Mouse (Mus musculus): Measurements from ENCODE around the gene Ncam1. TPM values are rescaled to one million over a fixed set of nuclear protein-coding genes. Genes with fewer than 3 reads are reported as not detected.

Ncam1 gene
- 446 and 470 TPM in 2 replicates for polyA plus RNA-seq (2015; fragmentation: Nextera tagmentation; extraction: Ambion mirVana)

- Histone ChIP-seq H3K27me3 (0 out of 2 replicates have a peak, but pooled peaks cover 11% of the 10 kb centered on the region), H3K4me2 (peak within 1 kb of the TSS; percentile 81), H3K4me1 (replicated peaks) (peaks cover 29% of the 10 kb centered on the region), H3K36me3 (no peaks in the 10 kb centered on the region), H3K27ac (peak within 1 kb of the TSS; percentile 99), H3K9ac (peak within 1 kb of the TSS; percentile 100), H3K9me3 (no peaks in the 10 kb centered on the region), H3K4me3 (peak within 1 kb of the TSS; percentile 96)
- peak; percentile 79 for ATAC-seq (ENCODE audit: low FRiP score)
- under 1% methylated on average over 23 of the region's 23 CpGs for WGBS
Measured at GRCm38 (mm10) chr9:49798806-49799205, at the start of gene Ncam1. TSS of gene Ncam1 (minus strand) at chr9:49798925.

GRCm38 (mm10) chr9:49834013-49834412 is 35.3 kb upstream of the Ncam1 start:
- no peak overlapping the region for H3K4me2 ChIP-seq
- 100% methylated on average over 1 of the region's 1 CpGs for WGBS

GRCm38 (mm10) chr9:49827671-49828070 is 28.9 kb upstream of the Ncam1 start:
- Histone ChIP-seq H3K27ac (no peak overlapping the region), H3K9me3 (no peaks in the 10 kb centered on the region), H3K36me3 (no peaks in the 10 kb centered on the region), H3K9ac (no peak overlapping the region), H3K4me3 (no peak overlapping the region), H3K27me3 (no peaks in the 10 kb centered on the region), H3K4me2 (no peak overlapping the region), H3K4me1 (replicated peaks) (no peaks in the 10 kb centered on the region)
- 94% methylated on average over 8 of the region's 8 CpGs for WGBS
- ATAC-seq (ENCODE audit: low FRiP score) = no peak

More at GRCm38 (mm10) chr9:49834013-49834412, 35.3 kb upstream of the Ncam1 start:
- no peak overlapping the region for H3K4me3 ChIP-seq
- no peaks in the 10 kb centered on the region for H3K36me3 ChIP-seq
- H3K9ac ChIP-seq = no peak overlapping the region
- no peak for ATAC-seq (ENCODE audit: low FRiP score)
- no peak overlapping the region for H3K27ac ChIP-seq
- no peaks in the 10 kb centered on the region for H3K4me1 ChIP-seq (replicated peaks)
- no peaks in the 10 kb centered on the region for H3K27me3 ChIP-seq
- no peaks in the 10 kb centered on the region for H3K9me3 ChIP-seq

GRCm38 (mm10) chr9:49816115-49816650 is 17.5 kb upstream of the Ncam1 start:
- Histone ChIP-seq H3K27ac (no peak overlapping the region), H3K36me3 (no peaks in the 10 kb centered on the region), H3K27me3 (no peaks in the 10 kb centered on the region), H3K4me1 (replicated peaks) (0 out of 2 replicates have a peak, but pooled peaks cover 5% of the 10 kb centered on the region), H3K9me3 (no peaks in the 10 kb centered on the region), H3K4me2 (no peak overlapping the region), H3K9ac (no peak overlapping the region), H3K4me3 (no peak overlapping the region)
- WGBS = 80% methylated on average over 10 of the region's 10 CpGs
- no peak for ATAC-seq (ENCODE audit: low FRiP score)

GRCm38 (mm10) chr9:49814442-49814841 is 15.7 kb upstream of the Ncam1 start:
- no peak for ATAC-seq (ENCODE audit: low FRiP score)
- no peak overlapping the region for H3K4me3 ChIP-seq
- no peaks in the 10 kb centered on the region for H3K27me3 ChIP-seq
- 92% methylated on average over 2 of the region's 2 CpGs for WGBS
- H3K9me3 ChIP-seq = no peaks in the 10 kb centered on the region
- H3K9ac ChIP-seq = no peak overlapping the region
- H3K36me3 ChIP-seq = no peaks in the 10 kb centered on the region
- no peak overlapping the region for H3K27ac ChIP-seq
- 0 out of 2 replicates have a peak, but pooled peaks cover 5% of the 10 kb centered on the region for H3K4me1 ChIP-seq (replicated peaks)
- H3K4me2 ChIP-seq = no peak overlapping the region

- Histone ChIP-seq H3K27ac (no peak overlapping the region), H3K9ac (no peak overlapping the region), H3K4me1 (replicated peaks) (peaks cover 7% of the 10 kb centered on the region; the same call in 1 of the 2 replicates), H3K4me3 (no peak overlapping the region), H3K9me3 (no peaks in the 10 kb centered on the region), H3K4me2 (no peak overlapping the region), H3K27me3 (0 out of 2 replicates have a peak, but pooled peaks cover 13% of the 10 kb centered on the region), H3K36me3 (no peaks in the 10 kb centered on the region)
- WGBS = 73% methylated on average over 3 of the region's 3 CpGs
- no peak for ATAC-seq (ENCODE audit: low FRiP score)
Measured at GRCm38 (mm10) chr9:49803222-49803621, 4.5 kb upstream of the Ncam1 start.

GRCm38 (mm10) chr9:49797821-49798571 is 729 bp downstream of the Ncam1 start:
- H3K9ac ChIP-seq = peak overlapping the region; percentile 100
- H3K4me3 ChIP-seq = peak overlapping the region; percentile 96
- H3K36me3 ChIP-seq = no peaks in the 10 kb centered on the region
- under 1% methylated on average over 58 of the region's 58 CpGs for WGBS
- no peaks in the 10 kb centered on the region for H3K9me3 ChIP-seq
- peak overlapping the region; percentile 81 for H3K4me2 ChIP-seq
- H3K27ac ChIP-seq = peak overlapping the region; percentile 99
- ATAC-seq (ENCODE audit: low FRiP score) = peak; percentile 80
- H3K27me3 ChIP-seq = 0 out of 2 replicates have a peak, but pooled peaks cover 11% of the 10 kb centered on the region
- peaks cover 37% of the 10 kb centered on the region for H3K4me1 ChIP-seq (replicated peaks)

GRCm38 (mm10) chr9:49797508-49797820 is 1.3 kb downstream of the Ncam1 start:
- Histone ChIP-seq H3K4me3 (peak overlapping the region; percentile 96), H3K36me3 (no peaks in the 10 kb centered on the region), H3K27ac (peak overlapping the region; percentile 99), H3K9ac (peak overlapping the region; percentile 100), H3K27me3 (0 out of 2 replicates have a peak, but pooled peaks cover 8% of the 10 kb centered on the region), H3K9me3 (no peaks in the 10 kb centered on the region), H3K4me2 (peak overlapping the region; percentile 81), H3K4me1 (replicated peaks) (peaks cover 42% of the 10 kb centered on the region)
- WGBS = 0% methylated on average over 15 of the region's 15 CpGs
- ATAC-seq (ENCODE audit: low FRiP score) = no peak

- Histone ChIP-seq H3K9ac (peak overlapping the region; percentile 100), H3K4me3 (peak overlapping the region; percentile 96), H3K27ac (peak overlapping the region; percentile 99), H3K4me1 (replicated peaks) (peaks cover 48% of the 10 kb centered on the region), H3K27me3 (0 out of 2 replicates have a peak, but pooled peaks cover 8% of the 10 kb centered on the region), H3K4me2 (peak overlapping the region; percentile 81), H3K9me3 (no peaks in the 10 kb centered on the region), H3K36me3 (no peaks in the 10 kb centered on the region)
- WGBS = under 1% methylated on average over 50 of the region's 52 CpGs
- ATAC-seq (ENCODE audit: low FRiP score) = peak; percentile 83
Measured at GRCm38 (mm10) chr9:49796618-49797507, 1.9 kb downstream of the Ncam1 start.

GRCm38 (mm10) chr9:49795881-49796280 is 2.8 kb downstream of the Ncam1 start:
- 41% methylated on average over 5 of the region's 5 CpGs for WGBS
- peaks cover 57% of the 10 kb centered on the region for H3K4me1 ChIP-seq (replicated peaks)
- H3K27ac ChIP-seq = no peak overlapping the region

GRCm38 (mm10) chr9:49793987-49794550 is 4.7 kb downstream of the Ncam1 start:
- Histone ChIP-seq H3K27ac (no peak overlapping the region), H3K4me1 (replicated peaks) (peaks cover 53% of the 10 kb centered on the region), H3K9me3 (no peaks in the 10 kb centered on the region), H3K36me3 (no peaks in the 10 kb centered on the region), H3K4me2 (peak overlapping the region; percentile 10; the same call in 1 of the 2 replicates), H3K27me3 (no peaks in the 10 kb centered on the region), H3K4me3 (no peak overlapping the region), H3K9ac (no peak overlapping the region)
- 56% methylated on average over 6 of the region's 6 CpGs for WGBS
- ATAC-seq (ENCODE audit: low FRiP score) = no peak

More at GRCm38 (mm10) chr9:49795881-49796280, 2.8 kb downstream of the Ncam1 start:
- H3K9ac ChIP-seq = peak overlapping the region; percentile 65
- no peaks in the 10 kb centered on the region for H3K36me3 ChIP-seq
- no peaks in the 10 kb centered on the region for H3K9me3 ChIP-seq
- H3K27me3 ChIP-seq = 0 out of 2 replicates have a peak, but pooled peaks cover 4% of the 10 kb centered on the region
- peak overlapping the region; percentile 81 for H3K4me2 ChIP-seq
- ATAC-seq (ENCODE audit: low FRiP score) = no peak
- peak overlapping the region; percentile 96 for H3K4me3 ChIP-seq

All from hindbrain, embryonic 13.5 days (tissue).